Mouse (Mus musculus): Measurements from ENCODE around the gene Rbm3. TPM values are rescaled to one million over a fixed set of nuclear protein-coding genes. Genes with fewer than 3 reads are reported as not detected.

Gene Rbm3
- polyA plus RNA-seq, 1 experiment from 2014 or later: 405 TPM

DNA sequence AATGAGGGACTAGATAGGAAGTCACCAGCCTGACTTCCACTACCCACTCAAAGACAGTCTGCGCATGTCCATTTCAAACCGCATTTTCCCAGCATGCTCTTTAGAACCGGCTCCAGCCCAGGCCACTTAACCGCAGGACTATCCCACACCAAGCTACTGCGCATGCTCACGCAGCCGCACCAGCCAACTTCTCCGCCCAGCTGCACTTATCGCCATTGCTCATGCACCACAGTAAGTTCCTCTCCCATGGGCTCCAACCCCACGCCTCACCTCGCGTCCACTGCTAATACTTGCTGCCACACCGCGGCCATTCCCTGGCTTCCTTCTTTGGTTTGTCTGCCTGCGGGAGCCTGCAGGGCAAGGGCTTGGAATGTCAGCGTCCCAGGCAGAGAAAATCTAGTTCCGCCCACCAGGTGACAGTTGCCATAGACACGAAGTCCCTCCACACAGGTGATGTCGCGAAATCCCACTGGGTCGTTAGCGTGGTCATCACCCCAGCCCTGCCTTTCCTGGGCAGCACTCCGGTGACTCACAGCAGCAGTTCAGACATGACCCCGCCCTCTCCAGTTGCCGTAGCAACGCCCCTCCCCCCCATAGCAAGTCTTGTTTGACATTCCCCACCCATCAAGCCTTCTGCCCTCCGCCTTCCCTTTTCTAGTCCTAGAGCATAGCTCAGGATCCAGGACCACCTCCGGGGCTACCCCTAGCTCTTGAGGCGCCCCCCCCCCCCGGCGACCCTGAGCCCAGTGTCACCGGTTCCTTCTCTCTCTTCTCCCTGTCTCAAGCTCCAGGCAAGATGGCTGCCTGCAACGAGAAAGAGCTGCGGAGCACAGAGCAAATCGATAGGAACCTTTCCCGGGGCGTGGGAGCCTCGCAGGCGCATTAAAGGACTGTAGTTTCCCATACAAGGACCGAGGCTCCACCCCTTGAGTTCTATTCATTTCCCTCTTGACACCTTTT lies 13.4 kb downstream of the Rbm3 start, which contains the start of gene Wdr13:
TSS of gene Wdr13 (minus strand) at position 876 of the 960 bp plus-strand sequence.
- Histone ChIP-seq H3K4me1 (ENCODE audit: control insufficient read depth, insufficient read depth, low read length) (no peaks in the 10 kb centered on the region), H3K4me2 (ENCODE audit: low read depth, low read length) (peak within 1 kb of the TSS; percentile 48), H3K36me3 (ENCODE audit: control insufficient read depth, insufficient read depth, low read length) (peaks cover 4% of the 10 kb centered on the region; the same call in 1 of the 2 replicates), H3K27ac (ENCODE audit: low read length) (peak within 1 kb of the TSS; percentile 98), H3K9ac (ENCODE audit: low read depth, low read length) (peak within 1 kb of the TSS; percentile 77), H3K9me3 (ENCODE audit: control insufficient read depth, low read length) (no peaks in the 10 kb centered on the region), H3K4me3 (ENCODE audit: low read length) (peak within 1 kb of the TSS; percentile 64), H3K27me3 (replicated peaks; ENCODE audit: control insufficient read depth, insufficient read depth, low read length) (no peaks in the 10 kb centered on the region)
- ATAC-seq: peak; percentile 93
- 18% methylated on average over 39 of the region's 40 CpGs for WGBS

DNA sequence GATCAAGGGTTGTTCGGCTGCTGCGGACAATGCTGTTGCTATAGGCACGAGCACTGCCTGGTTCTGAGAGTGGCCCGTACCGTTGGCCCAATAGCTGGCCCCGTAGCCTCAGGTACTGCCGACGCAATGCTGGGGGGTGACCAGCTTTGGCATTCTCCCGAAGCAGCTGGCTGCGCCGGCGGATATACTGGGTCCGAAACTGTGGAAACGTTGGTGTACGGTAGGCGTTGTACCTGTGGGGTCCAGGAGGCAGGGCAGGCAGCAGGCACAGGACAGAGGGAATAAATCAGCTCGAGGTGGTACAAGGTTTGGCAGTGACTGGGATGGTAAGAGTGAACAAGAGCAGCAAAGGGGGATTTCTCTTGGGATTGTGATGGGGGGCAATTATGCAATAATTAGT lies 14.3 kb downstream of the Rbm3 start:
- peak overlapping the region; percentile 64 for H3K4me3 ChIP-seq (ENCODE audit: low read length)
- H3K27ac ChIP-seq (ENCODE audit: low read length): peak overlapping the region; percentile 98; the same call in 1 of the 2 replicates
- peak overlapping the region; percentile 48 for H3K4me2 ChIP-seq (ENCODE audit: low read depth, low read length)
- H3K9me3 ChIP-seq (ENCODE audit: control insufficient read depth, low read length): no peaks in the 10 kb centered on the region
- no peaks in the 10 kb centered on the region for H3K4me1 ChIP-seq (ENCODE audit: control insufficient read depth, insufficient read depth, low read length)
- H3K36me3 ChIP-seq (ENCODE audit: control insufficient read depth, insufficient read depth, low read length): peaks cover 4% of the 10 kb centered on the region; the same call in 1 of the 2 replicates
- 89% methylated on average over 17 of the region's 17 CpGs for WGBS
- H3K27me3 ChIP-seq (replicated peaks; ENCODE audit: control insufficient read depth, insufficient read depth, low read length): no peaks in the 10 kb centered on the region
- ATAC-seq: no peak
- H3K9ac ChIP-seq (ENCODE audit: low read depth, low read length): 0 out of 2 replicates have a peak overlapping the region, but pooled peaks have one; percentile 24

DNA sequence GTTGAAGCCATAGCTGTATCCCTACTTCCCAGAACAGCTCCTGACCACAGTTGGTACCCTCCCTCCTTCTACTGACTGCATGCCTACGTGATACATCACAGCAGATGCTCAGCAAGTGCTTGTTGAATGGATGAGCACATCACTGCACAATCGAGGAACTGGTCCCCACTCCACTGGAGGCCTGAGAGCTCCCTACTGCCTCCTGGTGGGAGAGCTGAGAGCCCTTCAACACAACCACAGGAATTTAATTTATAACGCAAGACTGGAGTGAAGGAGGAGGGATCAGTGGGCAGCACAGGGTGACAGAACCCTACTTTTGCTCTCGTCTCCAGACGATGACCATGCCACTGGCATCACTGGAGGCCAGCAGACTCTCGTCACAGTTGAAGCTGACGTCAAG lies 20.4 kb downstream of the Rbm3 start:
- 86% methylated on average over 7 of the region's 7 CpGs for WGBS
- Histone ChIP-seq H3K36me3 (ENCODE audit: control insufficient read depth, insufficient read depth, low read length) (peaks cover 4% of the 10 kb centered on the region; the same call in 1 of the 2 replicates), H3K27ac (ENCODE audit: low read length) (no peak overlapping the region), H3K4me3 (ENCODE audit: low read length) (no peak overlapping the region), H3K4me1 (ENCODE audit: control insufficient read depth, insufficient read depth, low read length) (no peaks in the 10 kb centered on the region), H3K27me3 (replicated peaks; ENCODE audit: control insufficient read depth, insufficient read depth, low read length) (no peaks in the 10 kb centered on the region), H3K9ac (ENCODE audit: low read depth, low read length) (no peak overlapping the region), H3K9me3 (ENCODE audit: control insufficient read depth, low read length) (no peaks in the 10 kb centered on the region), H3K4me2 (ENCODE audit: low read depth, low read length) (no peak overlapping the region)
- ATAC-seq: no peak

DNA sequence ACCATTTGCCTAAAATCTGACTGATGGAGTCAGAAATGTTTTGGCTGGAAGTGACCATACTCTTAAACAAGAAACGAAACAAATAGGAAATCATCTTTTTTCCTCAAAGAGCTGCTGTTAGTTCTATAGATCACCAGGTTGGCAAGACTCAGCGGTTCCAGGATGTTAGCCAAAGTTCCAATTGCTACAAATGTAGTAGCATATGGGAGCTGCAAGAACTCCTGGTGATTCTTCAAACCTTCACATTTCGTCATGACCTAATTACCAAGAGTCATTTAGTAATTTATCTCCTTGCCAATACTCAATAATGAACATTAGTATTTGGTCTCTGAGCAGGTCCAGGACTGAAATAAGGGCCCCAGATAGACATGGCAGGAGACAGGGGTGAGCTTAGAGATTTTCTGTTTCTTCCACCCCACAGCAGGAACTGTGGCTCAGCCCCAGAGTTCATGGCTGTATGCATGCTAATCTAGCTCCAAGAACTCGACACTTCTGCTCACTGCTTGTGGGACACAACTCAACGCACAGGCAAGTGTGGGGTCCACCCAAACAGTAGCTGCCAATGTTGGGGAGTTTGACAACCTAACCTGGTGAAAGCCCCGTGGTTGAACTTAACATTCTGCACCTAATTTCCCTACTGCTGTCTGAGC lies 21.7 kb downstream of the Rbm3 start:
- Histone ChIP-seq H3K36me3 (ENCODE audit: control insufficient read depth, insufficient read depth, low read length) (peaks cover 2% of the 10 kb centered on the region; the same call in 1 of the 2 replicates), H3K4me2 (ENCODE audit: low read depth, low read length) (no peak overlapping the region), H3K9ac (ENCODE audit: low read depth, low read length) (no peak overlapping the region), H3K27ac (ENCODE audit: low read length) (no peak overlapping the region), H3K9me3 (ENCODE audit: control insufficient read depth, low read length) (no peaks in the 10 kb centered on the region), H3K27me3 (replicated peaks; ENCODE audit: control insufficient read depth, insufficient read depth, low read length) (no peaks in the 10 kb centered on the region), H3K4me3 (ENCODE audit: low read length) (no peak overlapping the region), H3K4me1 (ENCODE audit: control insufficient read depth, insufficient read depth, low read length) (no peaks in the 10 kb centered on the region)
- 83% methylated on average over 6 of the region's 6 CpGs for WGBS
- ATAC-seq: no peak

DNA sequence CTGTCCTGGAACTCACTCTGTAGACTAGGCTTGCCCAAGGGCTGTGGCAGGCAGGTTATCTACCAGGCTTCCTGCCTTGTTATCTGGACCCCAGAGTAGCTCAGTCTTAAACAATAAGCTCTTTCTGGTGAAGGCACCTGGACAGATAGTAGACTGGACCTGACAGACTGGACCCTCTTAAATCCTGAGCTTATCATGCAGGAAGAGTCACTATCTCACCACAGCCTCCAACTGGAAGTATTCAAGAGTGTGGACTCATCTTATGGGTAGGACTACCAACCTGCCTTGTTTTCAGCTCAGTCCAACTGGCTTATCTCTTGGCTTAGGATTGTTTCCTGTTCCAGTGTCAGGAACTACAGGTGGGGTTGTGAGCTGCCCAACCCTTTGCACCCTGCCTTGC lies 28.4 kb downstream of the Rbm3 start:
- Histone ChIP-seq H3K27ac (ENCODE audit: low read length) (no peak overlapping the region), H3K36me3 (ENCODE audit: control insufficient read depth, insufficient read depth, low read length) (no peaks in the 10 kb centered on the region), H3K4me1 (ENCODE audit: control insufficient read depth, insufficient read depth, low read length) (no peaks in the 10 kb centered on the region), H3K27me3 (replicated peaks; ENCODE audit: control insufficient read depth, insufficient read depth, low read length) (no peaks in the 10 kb centered on the region), H3K9me3 (ENCODE audit: control insufficient read depth, low read length) (no peaks in the 10 kb centered on the region), H3K4me3 (ENCODE audit: low read length) (no peak overlapping the region), H3K4me2 (ENCODE audit: low read depth, low read length) (no peak overlapping the region), H3K9ac (ENCODE audit: low read depth, low read length) (no peak overlapping the region)
- no peak for ATAC-seq

DNA sequence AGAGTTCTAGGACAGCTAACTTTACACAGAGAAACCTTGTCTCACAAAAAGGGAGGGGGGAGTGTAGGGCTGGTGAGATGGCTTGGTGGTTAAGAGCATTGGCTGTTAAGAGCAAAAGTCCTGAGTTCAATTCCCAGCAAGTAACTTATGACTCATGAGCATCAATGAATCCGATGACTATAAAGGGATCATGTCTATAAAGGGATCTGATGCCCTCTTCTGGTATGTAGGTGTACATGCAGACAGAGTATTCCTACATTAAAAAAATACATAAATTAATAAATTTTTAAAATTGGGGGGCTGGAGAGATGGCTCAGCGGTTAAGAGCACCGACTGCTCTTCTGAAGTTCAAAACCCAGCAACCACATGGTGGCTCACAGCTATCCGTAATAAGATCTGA lies 30.4 kb downstream of the Rbm3 start:
- no peaks in the 10 kb centered on the region for H3K36me3 ChIP-seq (ENCODE audit: control insufficient read depth, insufficient read depth, low read length)
- no peaks in the 10 kb centered on the region for H3K4me1 ChIP-seq (ENCODE audit: control insufficient read depth, insufficient read depth, low read length)
- no peaks in the 10 kb centered on the region for H3K27me3 ChIP-seq (replicated peaks; ENCODE audit: control insufficient read depth, insufficient read depth, low read length)
- no peak overlapping the region for H3K4me3 ChIP-seq (ENCODE audit: low read length)
- H3K9ac ChIP-seq (ENCODE audit: low read depth, low read length): no peak overlapping the region
- no peak overlapping the region for H3K4me2 ChIP-seq (ENCODE audit: low read depth, low read length)
- no peak overlapping the region for H3K27ac ChIP-seq (ENCODE audit: low read length)
- WGBS: 86% methylated on average over 4 of the region's 4 CpGs
- ATAC-seq: no peak
- no peaks in the 10 kb centered on the region for H3K9me3 ChIP-seq (ENCODE audit: control insufficient read depth, low read length)

DNA sequence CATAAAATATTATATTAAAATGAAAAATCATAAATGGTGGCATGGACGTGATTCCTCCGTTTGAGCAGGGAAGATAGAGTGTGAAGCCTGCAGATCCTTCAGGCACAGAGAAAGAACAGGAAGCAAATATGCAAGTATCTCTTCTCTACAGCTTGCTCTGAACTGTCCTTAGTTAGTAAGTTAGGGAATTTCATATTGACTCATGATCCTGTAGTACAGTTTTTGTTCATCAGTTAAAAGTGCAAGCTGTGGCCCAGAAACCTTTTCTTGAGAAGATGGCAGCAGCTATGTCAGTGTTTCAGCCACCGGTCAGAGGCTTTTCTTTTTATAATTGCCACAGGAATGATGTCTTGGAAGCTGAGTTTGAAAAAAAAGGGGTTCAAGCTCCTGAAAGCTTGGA lies 40.7 kb downstream of the Rbm3 start:
- Histone ChIP-seq H3K4me1 (ENCODE audit: control insufficient read depth, insufficient read depth, low read length) (peaks cover 3% of the 10 kb centered on the region; the same call in 1 of the 2 replicates), H3K4me3 (ENCODE audit: low read length) (no peak overlapping the region), H3K36me3 (ENCODE audit: control insufficient read depth, insufficient read depth, low read length) (no peaks in the 10 kb centered on the region), H3K27ac (ENCODE audit: low read length) (no peak overlapping the region), H3K9me3 (ENCODE audit: control insufficient read depth, low read length) (no peaks in the 10 kb centered on the region), H3K27me3 (replicated peaks; ENCODE audit: control insufficient read depth, insufficient read depth, low read length) (no peaks in the 10 kb centered on the region), H3K9ac (ENCODE audit: low read depth, low read length) (no peak overlapping the region), H3K4me2 (ENCODE audit: low read depth, low read length) (no peak overlapping the region)
- ATAC-seq: no peak
- WGBS: 91% methylated on average over 3 of the region's 3 CpGs

DNA sequence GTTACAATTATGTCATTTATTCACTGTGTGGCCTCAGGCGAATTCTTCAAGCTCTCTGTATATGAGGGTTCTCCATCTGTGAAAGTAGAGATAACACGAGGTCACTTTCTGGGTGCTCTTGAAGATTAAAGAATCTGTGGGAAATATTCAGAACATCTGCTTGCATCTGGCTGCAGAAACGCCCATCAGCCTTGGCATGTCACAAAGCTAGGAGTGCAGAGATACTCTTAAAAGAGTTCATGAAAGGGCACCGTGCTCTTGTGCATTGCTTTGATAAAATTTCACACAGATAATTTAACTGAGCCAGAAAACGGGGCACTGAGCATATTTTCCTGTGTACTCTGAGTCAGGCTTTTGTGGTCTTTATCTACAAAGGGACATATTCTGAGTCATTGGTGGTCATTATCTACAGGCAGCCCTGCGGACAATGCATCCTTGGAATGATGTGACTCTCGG lies 43.4 kb downstream of the Rbm3 start:
- no peak for ATAC-seq
- H3K4me3 ChIP-seq (ENCODE audit: low read length): no peak overlapping the region
- no peak overlapping the region for H3K9ac ChIP-seq (ENCODE audit: low read depth, low read length)
- no peak overlapping the region for H3K4me2 ChIP-seq (ENCODE audit: low read depth, low read length)
- no peaks in the 10 kb centered on the region for H3K9me3 ChIP-seq (ENCODE audit: control insufficient read depth, low read length)
- H3K4me1 ChIP-seq (ENCODE audit: control insufficient read depth, insufficient read depth, low read length): peaks cover 3% of the 10 kb centered on the region; the same call in 1 of the 2 replicates
- H3K27ac ChIP-seq (ENCODE audit: low read length): no peak overlapping the region
- no peaks in the 10 kb centered on the region for H3K27me3 ChIP-seq (replicated peaks; ENCODE audit: control insufficient read depth, insufficient read depth, low read length)
- WGBS: 63% methylated on average over 7 of the region's 7 CpGs
- no peaks in the 10 kb centered on the region for H3K36me3 ChIP-seq (ENCODE audit: control insufficient read depth, insufficient read depth, low read length)

DNA sequence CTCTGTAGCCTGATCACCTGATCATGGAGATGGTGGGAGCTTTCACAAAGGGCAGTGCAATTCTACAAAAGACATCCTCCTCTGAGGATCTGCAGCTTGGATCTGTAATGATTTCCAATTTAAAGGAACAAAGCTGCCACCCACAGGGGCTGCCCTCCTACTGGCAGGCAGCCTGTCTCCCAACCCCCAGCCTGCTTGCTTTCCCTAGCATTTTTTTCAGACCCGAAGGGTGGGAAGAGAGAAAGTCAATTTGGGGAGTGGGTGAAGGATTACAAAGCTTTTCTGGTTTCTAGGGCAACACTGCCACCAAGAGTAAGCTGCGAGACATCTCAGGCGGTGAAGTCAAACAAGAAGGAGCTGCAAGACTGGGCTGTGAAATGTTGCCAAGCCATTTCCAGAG lies 44.7 kb downstream of the Rbm3 start:
- Histone ChIP-seq H3K4me1 (ENCODE audit: control insufficient read depth, insufficient read depth, low read length) (peaks cover 3% of the 10 kb centered on the region; the same call in 1 of the 2 replicates), H3K9me3 (ENCODE audit: control insufficient read depth, low read length) (no peaks in the 10 kb centered on the region), H3K27ac (ENCODE audit: low read length) (no peak overlapping the region), H3K4me2 (ENCODE audit: low read depth, low read length) (no peak overlapping the region), H3K27me3 (replicated peaks; ENCODE audit: control insufficient read depth, insufficient read depth, low read length) (no peaks in the 10 kb centered on the region), H3K36me3 (ENCODE audit: control insufficient read depth, insufficient read depth, low read length) (no peaks in the 10 kb centered on the region), H3K9ac (ENCODE audit: low read depth, low read length) (no peak overlapping the region), H3K4me3 (ENCODE audit: low read length) (no peak overlapping the region)
- 17% methylated on average over 3 of the region's 3 CpGs for WGBS
- no peak for ATAC-seq

All from intestine, embryonic 16.5 days (tissue).